Mouse (Mus musculus) C2C12 (cell line): Measurements from ENCODE around the gene St3gal2.
"Not testable (repeated sequence)": the region's sequence is repeated elsewhere in the genome, so short reads cannot be mapped to it uniquely, and the experiment has no call there.

Experiments
- CEBPB ChIP-seq: IDR thresholded peaks from one replicate; pipeline ENCODE4 v1.6.1; 2011; ENCODE audit warnings: low read depth, mild to moderate bottlenecking, control low read depth, moderate library complexity
- CTCF ChIP-seq: IDR thresholded peaks from one replicate; pipeline ENCODE4 v1.5.1; 2011; ENCODE audit not compliant: control insufficient read depth, insufficient read depth, insufficient read length
- USF1 ChIP-seq: IDR thresholded peaks from one replicate; pipeline ENCODE4 v1.6.1; 2011; ENCODE audit warnings: low read depth, mild to moderate bottlenecking, control low read depth, moderate library complexity

DNA sequence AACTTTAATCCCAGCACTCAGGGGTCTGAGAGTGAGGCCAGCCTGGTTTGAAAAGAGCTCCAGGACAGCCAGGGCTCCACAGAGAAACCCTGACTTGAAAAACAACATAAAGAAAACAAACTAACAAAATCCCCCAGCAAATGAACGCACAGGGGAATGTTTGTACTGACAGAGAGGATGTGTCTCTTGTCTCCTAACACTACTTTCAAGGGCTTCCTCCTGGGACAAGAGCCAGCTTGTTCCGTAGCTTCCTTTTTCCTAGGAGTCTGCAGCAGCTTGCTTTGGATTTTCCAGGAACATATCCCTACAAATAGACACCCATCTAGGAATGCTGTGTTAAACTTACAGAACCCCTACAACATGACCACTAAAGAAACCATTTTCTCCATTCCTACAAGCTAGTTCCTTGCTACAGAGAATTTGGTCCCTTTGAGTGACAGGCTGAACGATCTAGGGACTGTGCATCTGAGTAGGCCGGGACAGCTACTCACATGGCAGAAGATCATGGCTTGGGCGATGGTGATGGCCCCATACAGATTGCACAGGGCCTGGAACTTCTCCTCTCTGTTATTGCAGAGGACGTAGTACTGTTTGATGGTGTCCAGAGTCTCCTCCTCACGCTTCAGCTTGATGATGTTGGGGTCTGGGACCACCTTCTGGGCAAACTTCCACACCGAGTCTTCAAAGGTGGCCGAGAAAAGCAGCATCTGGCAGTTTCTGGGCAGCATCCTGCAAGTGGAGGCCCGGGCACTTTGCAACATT is 90.7 kb downstream of the St3gal2 start:
- TF ChIP-seq CTCF, CEBPB, USF1: not testable (repeated sequence)
